Mouse (Mus musculus) bone marrow, adult 2 months (tissue): ENCODE data around the gene Btrc.

Source experiments
- CTCF ChIP-seq: fragments of 200-500 bp; IDR thresholded peaks from 2 replicates; pipeline ENCODE4 v1.5.1; 2011; ENCODE audit warnings: low read length, control low read depth; ENCODE audit not compliant: control insufficient read depth, insufficient read depth
- POLR2A ChIP-seq: fragments of 200-500 bp; IDR thresholded peaks from 2 replicates; pipeline ENCODE4 v1.6.1; 2011; ENCODE audit warnings: low read depth, mild to moderate bottlenecking, control low read depth, low read length, borderline replicate concordance; ENCODE audit not compliant: control insufficient read depth

- no peak for TF ChIP-seq POLR2A
- TF ChIP-seq CTCF = no peak
Measured at GRCm38 (mm10) chr19:45321062-45321461, 42.5 kb upstream of the Btrc start.
